In genomic region chr2:131750206-131750605, GRCm38 (mm10) we compare ENCODE assay signal across 24 mouse cellular contexts.
A peak's percentile ranks its signal among the peaks of the same experiment; 100 is the strongest.
DNase-seq lines count a peak whose midpoint lies in the region; ATAC-seq and TF ChIP-seq lines count a peak whose summit lies in the region.
"Had no signal": no experiment of that assay in that cellular context is flagged by ENCODE, and none has a peak within 500 bp of the region (broad histone marks: within the 10 kb centered on the region; RNA-seq: fewer than 3 reads in every experiment).

No protein-coding gene starts in this region.

- no peak overlapping the region for H3K9ac ChIP-seq in lung, postnatal 0 days (replicated peaks; ENCODE audit: low read depth)
- H3K9ac ChIP-seq: embryonic facial prominence, embryonic 15.5 days; intestine, embryonic 15.5 days; limb, embryonic 12.5 days; liver, embryonic 12.5 days had no signal

- H3K4me1 ChIP-seq in lung, postnatal 0 days (ENCODE audit: insufficient read depth, low read depth, low read length) = no peaks in the 10 kb centered on the region
- H3K4me1 ChIP-seq: intestine, embryonic 15.5 days; limb, embryonic 12.5 days; liver, embryonic 12.5 days; midbrain, embryonic 10.5 days had no signal

- H3K27me3 ChIP-seq in lung, postnatal 0 days (replicated peaks; ENCODE audit: insufficient read depth, low read length) = no peaks in the 10 kb centered on the region
- H3K27me3 ChIP-seq: embryonic facial prominence, embryonic 15.5 days; intestine, embryonic 15.5 days; limb, embryonic 12.5 days; liver, embryonic 12.5 days had no signal

- TF ChIP-seq CTCF in lung, postnatal 0 days (IDR thresholded peaks at IDR 0.05) = no peak

- no peak for TF ChIP-seq EP300 in lung, postnatal 0 days (IDR thresholded peaks at IDR 0.05)

- H3K4me2 ChIP-seq in lung, postnatal 0 days (replicated peaks; ENCODE audit: low read depth, low read length) = no peak overlapping the region
- H3K4me2 ChIP-seq: embryonic facial prominence, embryonic 15.5 days; intestine, embryonic 15.5 days; limb, embryonic 12.5 days; liver, embryonic 12.5 days had no signal

- WGBS in lung, postnatal 0 days = 35% methylated on average over 4 of the region's 4 CpGs

- H3K27ac ChIP-seq in lung, postnatal 0 days (ENCODE audit: low read length) = no peak overlapping the region
- H3K27ac ChIP-seq: embryonic facial prominence, embryonic 15.5 days; gastrocnemius, adult 2 months; hindbrain, embryonic 10.5 days; intestine, embryonic 15.5 days; limb, embryonic 12.5 days; liver, embryonic 12.5 days; macrophage; midbrain, embryonic 10.5 days had no signal

- peak; percentile 47; the same call in 1 of the 2 replicates for ATAC-seq in lung, postnatal 0 days
- ATAC-seq: activated CD4-positive, CD25-positive, alpha-beta regulatory T cell, adult 4 months; forebrain, embryonic 14.5 days; hindbrain, embryonic 16.5 days; intestine, embryonic 15.5 days; liver, embryonic 12.5 days; midbrain, embryonic 16.5 days had no signal

- DNase-seq in embryo, embryonic 10 days (ENCODE audit: low spot score) = peak; percentile 8
- no peak for DNase-seq in embryo, embryonic 9.5 days (ENCODE audit: extremely low spot score)
- peak; percentile 17 for DNase-seq in kidney, adult 9 months
- no peak for DNase-seq in kidney, adult 18-20 months
- peak; percentile 14 for DNase-seq in lung, postnatal 0 days (ENCODE audit: low spot score)
- DNase-seq in lung, postnatal 14 days = no peak
- DNase-seq in lung, postnatal 4 days = peak; percentile 16 to 33
- DNase-seq in testis, postnatal 10 days (ENCODE audit: low spot score) = no peak
- DNase-seq: adrenal gland, adult 8-10 months; cerebellum, adult 11-12 months; cerebellum, postnatal 10 days; gastrocnemius, adult 2 months; thymus, postnatal 25 days had no signal

- H3K36me3 ChIP-seq in lung, postnatal 0 days (ENCODE audit: insufficient read depth, low read length) = no peaks in the 10 kb centered on the region
- H3K36me3 ChIP-seq: embryonic facial prominence, embryonic 15.5 days; hindbrain, embryonic 10.5 days; intestine, embryonic 15.5 days; limb, embryonic 12.5 days; liver, embryonic 12.5 days; midbrain, embryonic 10.5 days had no signal

- no peaks in the 10 kb centered on the region for H3K9me3 ChIP-seq in lung, postnatal 0 days (ENCODE audit: low read length)
- H3K9me3 ChIP-seq: embryonic facial prominence, embryonic 15.5 days; hindbrain, embryonic 10.5 days; intestine, embryonic 15.5 days; liver, embryonic 12.5 days; midbrain, embryonic 10.5 days had no signal

- H3K4me3 ChIP-seq in lung, postnatal 0 days (ENCODE audit: low read depth, low read length) = no peak overlapping the region
- H3K4me3 ChIP-seq: embryonic facial prominence, embryonic 15.5 days; gastrocnemius, adult 2 months; hindbrain, embryonic 10.5 days; intestine, embryonic 15.5 days; limb, embryonic 12.5 days; liver, embryonic 12.5 days; midbrain, embryonic 10.5 days had no signal

Comparison
In these comparisons a context has a peak if more than half of its experiments do, and no peak if none do; other contexts are left out.
1. DNase-seq: peak in embryo, embryonic 10 days (single experiment), kidney, adult 9 months (single experiment), lung, postnatal 0 days (single experiment) and lung, postnatal 4 days (2 of 2); none in embryo, embryonic 9.5 days (single experiment), kidney, adult 18-20 months (single experiment), lung, postnatal 14 days (single experiment) and testis, postnatal 10 days (single experiment).